Mouse (Mus musculus) cerebellum, adult 11-12 months (tissue): ENCODE data around the gene Nxf7.
"Not testable (repeated sequence)": the region's sequence is repeated elsewhere in the genome, so short reads cannot be mapped to it uniquely, and the experiment has no call there.

Experiments used
- DNase-seq: peaks from one replicate; pipeline ENCODE4 v3.0.0; 2022

The Nxf7 gene

DNA sequence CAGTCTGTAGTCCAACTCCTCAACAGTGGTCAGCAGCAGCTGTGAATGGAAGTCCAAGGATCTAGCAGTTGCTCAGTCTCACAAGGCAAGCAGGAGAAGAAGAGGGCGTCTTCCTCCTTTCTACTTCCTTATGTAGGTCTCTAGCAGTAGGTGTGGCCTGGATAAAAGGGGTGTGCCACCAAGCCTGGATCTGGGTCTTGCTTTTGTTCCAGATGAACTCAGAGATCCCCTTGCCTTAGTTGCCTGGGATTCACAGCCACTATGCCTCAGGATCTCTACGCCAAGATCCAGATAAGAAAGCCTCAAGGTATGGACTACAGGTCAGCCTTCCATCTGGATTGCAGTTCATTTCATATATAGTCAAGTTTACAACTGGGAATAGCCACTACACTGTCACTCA is at the start of gene Nxf7:
TSS of gene Nxf7 (minus strand) at position 101 of the 400 bp plus-strand sequence.
- no peak for DNase-seq

DNA sequence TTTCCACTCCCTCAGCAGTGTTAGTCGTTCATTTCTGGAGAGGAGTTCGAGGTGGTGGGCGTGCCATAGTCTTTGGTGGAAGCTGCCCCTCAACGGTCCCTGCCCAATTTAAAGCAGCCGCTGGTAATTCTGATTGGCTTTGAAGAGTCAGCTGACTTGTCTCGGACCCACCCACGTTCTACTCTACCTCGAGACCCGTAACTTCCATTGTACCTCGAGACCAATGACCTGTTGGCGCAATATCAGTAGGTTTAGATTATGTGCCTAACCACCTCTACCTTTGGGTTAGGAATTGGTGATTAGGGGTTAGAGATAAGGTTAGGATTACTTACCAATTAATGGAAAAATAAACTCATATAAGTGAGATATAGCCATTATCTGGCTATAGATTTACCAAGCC is 29.0 kb upstream of the Nxf7 start, which contains the start of gene Prame:
TSS of gene Prame (minus strand) at position 101 of the 400 bp plus-strand sequence.
- DNase-seq = no peak

DNA sequence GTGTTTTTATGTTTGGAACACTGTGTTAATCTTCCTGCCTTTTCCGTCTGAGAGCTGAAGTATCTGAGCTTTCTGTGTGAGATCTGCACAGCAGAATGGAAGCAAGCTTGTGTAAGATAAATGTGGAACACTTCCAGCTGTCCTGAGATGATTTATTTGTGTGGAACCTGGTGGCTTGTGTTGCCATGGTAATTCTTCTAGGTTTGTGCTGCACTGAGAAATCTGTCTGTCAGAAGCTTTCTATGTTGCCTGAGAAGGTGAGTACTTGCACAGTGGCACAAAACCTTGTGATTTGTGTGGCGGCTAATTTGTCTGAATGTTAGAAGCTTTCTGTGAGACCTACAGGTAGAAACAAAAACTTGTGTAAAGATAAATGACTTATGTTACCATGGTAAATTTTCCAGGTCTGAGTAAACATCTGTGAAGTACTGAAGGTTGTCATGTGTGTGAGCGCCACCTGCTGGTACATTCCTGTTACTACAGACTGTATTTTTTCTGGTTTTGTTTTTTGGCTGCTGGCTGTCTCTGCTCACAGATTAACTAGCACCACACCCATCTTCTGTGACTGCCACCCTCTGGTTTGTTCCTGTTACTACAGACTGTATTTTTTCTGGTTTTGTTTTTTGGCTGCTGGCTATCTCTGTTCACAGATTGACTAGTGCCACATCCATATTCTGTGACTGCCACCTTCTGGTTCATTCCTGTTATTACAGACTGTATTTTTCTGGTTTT is 2.9 kb upstream of the Nxf7 start:
- peak; percentile 25 for DNase-seq

- DNase-seq = no peak
Observed at GRCm38 (mm10) chrX:135598096-135598495, 481 bp downstream of the Nxf7 start.

GRCm38 (mm10) chrX:135576412-135576811 is 22.2 kb downstream of the Nxf7 start:
- no peak for DNase-seq

DNA sequence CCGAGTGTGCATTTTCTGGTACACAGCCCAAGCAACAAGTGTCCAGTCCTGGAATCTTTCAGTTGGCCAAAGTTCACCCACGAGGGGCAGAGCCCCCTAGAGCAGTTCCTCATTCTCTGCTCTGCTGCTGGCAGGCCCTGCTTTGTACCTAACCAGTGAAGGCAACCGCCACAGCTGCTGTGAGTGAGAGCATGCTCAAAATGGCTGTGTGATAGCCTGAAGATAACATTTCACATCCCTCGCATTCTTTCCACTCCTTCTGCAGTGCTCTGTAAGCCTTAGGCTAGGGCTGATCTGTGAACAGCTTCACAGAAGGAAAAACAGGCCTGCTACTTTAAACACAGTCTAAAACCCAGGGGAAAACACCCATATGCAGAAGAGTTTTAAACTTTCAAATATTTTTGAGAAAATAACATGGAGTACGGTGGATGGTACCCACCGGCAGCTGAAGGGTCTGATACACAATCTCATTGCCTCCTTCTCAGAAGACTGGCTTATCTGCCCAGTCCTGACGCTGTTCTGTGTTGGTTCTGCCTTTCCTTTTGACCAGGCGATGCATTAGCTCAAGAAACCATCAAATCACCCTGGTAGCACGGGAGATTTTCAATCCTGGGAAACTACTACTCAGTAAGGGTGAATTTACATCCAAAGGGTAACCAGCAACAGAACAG is 23.5 kb downstream of the Nxf7 start:
- not testable (repeated sequence) for DNase-seq

GRCm38 (mm10) chrX:135574261-135574957 is 24.2 kb downstream of the Nxf7 start:
- DNase-seq = not testable (repeated sequence)

DNA sequence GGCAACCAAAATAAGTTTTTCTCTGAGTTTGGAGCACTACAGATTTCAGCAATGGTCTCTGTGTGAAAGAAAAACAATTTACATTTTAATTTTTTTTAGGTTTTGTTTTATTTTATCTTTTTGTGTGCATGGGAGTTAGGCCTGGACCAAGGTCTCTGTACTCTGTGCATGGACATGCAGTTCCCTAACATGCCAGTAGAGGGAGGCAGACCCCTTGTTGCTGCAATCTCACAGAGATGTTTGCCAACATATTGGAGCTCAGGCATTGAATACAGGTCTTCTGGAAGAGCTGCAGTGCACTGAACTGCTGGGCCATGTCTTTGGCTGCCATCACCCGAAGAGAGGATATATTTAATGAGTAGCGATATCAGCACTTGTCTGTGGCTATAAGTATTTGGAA is 29.1 kb downstream of the Nxf7 start:
- DNase-seq = peak; percentile 33

- not testable (repeated sequence) for DNase-seq
Observed at GRCm38 (mm10) chrX:135564934-135565333, 33.6 kb downstream of the Nxf7 start.

GRCm38 (mm10) chrX:135562841-135563240 is 35.7 kb downstream of the Nxf7 start:
- no peak for DNase-seq

- DNase-seq = not testable (repeated sequence)
Observed at GRCm38 (mm10) chrX:135561693-135562092, 36.9 kb downstream of the Nxf7 start.

DNA sequence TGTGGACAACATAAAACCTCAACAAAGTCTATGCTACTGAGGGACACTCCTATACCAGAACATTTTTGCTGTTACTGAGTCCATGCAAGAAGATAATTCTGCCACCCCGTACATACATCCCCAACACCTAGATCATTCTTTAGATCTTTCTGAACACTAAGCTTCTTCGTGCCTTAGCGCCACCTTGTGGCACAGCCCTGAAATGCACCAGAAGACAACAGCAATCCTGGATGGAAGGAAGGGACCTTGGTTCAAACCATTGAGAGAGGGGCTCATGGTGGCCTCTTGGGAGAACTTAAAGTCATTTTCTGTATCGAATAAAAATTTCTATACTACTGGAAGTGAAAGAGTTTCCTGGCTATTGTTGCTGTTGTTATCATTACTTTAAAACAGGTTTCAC is 37.6 kb downstream of the Nxf7 start:
- peak; percentile 3 for DNase-seq

GRCm38 (mm10) chrX:135559665-135560064 is 38.9 kb downstream of the Nxf7 start:
- DNase-seq = peak; percentile 5
